Mouse (Mus musculus) intestine, embryonic 15.5 days (tissue): ENCODE measurements around the gene Tmem51. TPM values are rescaled to one million over a fixed set of nuclear protein-coding genes. Genes with fewer than 3 reads are reported as not detected.

Experiments
- ATAC-seq: fragments of 200-750 bp; cut with Nextera tagmentation; 2 replicates; pipeline ENCODE4 v1.8.0; 2017; ENCODE audit warnings: moderate TSS enrichment, moderate library complexity
- H3K27ac ChIP-seq: fragments of 300-500 bp; sonication (generic); 2 replicates; pipeline ENCODE4 v1.5.1; 2015; ENCODE audit warnings: mild to moderate bottlenecking, inconsistent platforms
- H3K27me3 ChIP-seq: fragments of 300-500 bp; sonication (generic); replicated peaks from 2 replicates; pipeline ENCODE4 v1.6.1; 2015; ENCODE audit warnings: inconsistent platforms
- H3K36me3 ChIP-seq: fragments of 300-500 bp; sonication (generic); 2 replicates; pipeline ENCODE4 v1.6.1; 2015; ENCODE audit warnings: inconsistent platforms
- H3K4me1 ChIP-seq: fragments of 300-500 bp; sonication (generic); replicated peaks from 2 replicates; pipeline ENCODE4 v1.6.1; 2015; ENCODE audit warnings: inconsistent platforms
- H3K4me2 ChIP-seq: fragments of 300-500 bp; sonication (generic); replicated peaks from 2 replicates; pipeline ENCODE4 v1.6.1; 2015; ENCODE audit warnings: mild to moderate bottlenecking, inconsistent platforms
- H3K4me3 ChIP-seq: fragments of 300-500 bp; sonication (generic); replicated peaks from 2 replicates; pipeline ENCODE4 v1.5.1; 2015; ENCODE audit warnings: inconsistent platforms
- H3K9ac ChIP-seq: fragments of 300-500 bp; sonication (generic); 2 replicates; pipeline ENCODE4 v1.6.1; 2015; ENCODE audit warnings: inconsistent platforms
- H3K9me3 ChIP-seq: fragments of 300-500 bp; sonication (generic); 2 replicates; pipeline ENCODE4 v1.6.1; 2016; ENCODE audit warnings: inconsistent platforms
- WGBS: fragments of 180-500 bp; shearing (Covaris S2); methylation state at CpG from one replicate; pipeline ENCODE4 v1.1.7; 2015; 5-methylcytosine and 5-hydroxymethylcytosine counted together
- polyA plus RNA-seq: library from polyadenylated mRNA; unstranded; fragments of >200 nt; fragmentation: Nextera tagmentation; extraction: Ambion mirVana; gene quantifications from 2 replicates; pipeline ENCODE4 v1.2.1, GENCODE M21; 2015

Gene Tmem51
- polyA plus RNA-seq, 1 experiment from 2014 or later, result 103 TPM

DNA sequence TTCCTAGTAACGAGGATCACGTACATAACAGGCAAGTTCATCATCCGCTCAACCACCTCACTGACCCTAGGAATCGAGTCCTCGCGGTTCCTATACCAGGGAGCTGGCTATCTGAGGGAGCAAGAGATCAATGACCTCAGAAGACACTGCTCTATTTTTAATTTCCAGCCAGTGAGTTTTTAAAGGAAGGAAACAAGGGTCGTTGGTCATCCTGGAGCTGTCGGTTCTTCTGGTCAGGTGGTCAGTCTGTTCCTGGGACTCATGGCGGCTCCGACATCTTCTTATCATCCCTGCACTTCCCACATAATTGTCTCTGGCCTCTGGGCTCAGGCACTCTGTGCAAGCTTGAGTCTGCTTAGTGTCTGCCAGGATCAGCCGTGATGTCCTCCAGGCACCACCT is 10.3 kb upstream of the Tmem51 start:
- Histone ChIP-seq H3K4me2 (no peak overlapping the region), H3K27ac (no peak overlapping the region), H3K9me3 (no peaks in the 10 kb centered on the region), H3K36me3 (no peaks in the 10 kb centered on the region), H3K4me3 (no peak overlapping the region), H3K9ac (no peak overlapping the region), H3K27me3 (no peaks in the 10 kb centered on the region), H3K4me1 (peaks cover 13% of the 10 kb centered on the region)
- ATAC-seq, result no peak
- 71% methylated on average over 11 of the region's 11 CpGs for WGBS

DNA sequence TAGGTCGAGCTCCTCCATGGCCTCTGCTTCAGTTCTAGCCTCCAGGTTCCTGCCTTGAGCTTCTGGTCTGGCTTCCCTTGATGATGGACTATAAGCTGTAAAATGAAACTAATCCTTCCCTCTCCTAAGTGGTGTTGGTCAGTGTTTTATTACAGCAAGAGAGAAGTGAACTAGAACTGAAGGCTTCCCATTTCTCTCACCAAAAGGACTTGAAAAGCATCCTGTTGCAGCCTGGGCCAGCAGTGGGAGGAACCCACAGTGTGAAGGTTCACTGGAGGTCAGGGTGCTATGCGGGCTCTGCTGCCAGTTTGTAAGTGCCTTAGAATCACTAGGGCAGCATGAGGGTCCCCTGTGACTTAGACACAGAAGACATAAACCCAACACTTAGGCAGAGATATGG is 7.0 kb upstream of the Tmem51 start:
- no peaks in the 10 kb centered on the region for H3K27me3 ChIP-seq
- WGBS, result 60% methylated on average over 2 of the region's 2 CpGs
- H3K9ac ChIP-seq, result no peak overlapping the region
- H3K36me3 ChIP-seq, result no peaks in the 10 kb centered on the region
- ATAC-seq, result no peak
- H3K9me3 ChIP-seq, result no peaks in the 10 kb centered on the region
- no peak overlapping the region for H3K4me2 ChIP-seq
- H3K27ac ChIP-seq, result no peak overlapping the region
- no peak overlapping the region for H3K4me3 ChIP-seq
- no peaks in the 10 kb centered on the region; the same call in 1 of the 2 replicates for H3K4me1 ChIP-seq

DNA sequence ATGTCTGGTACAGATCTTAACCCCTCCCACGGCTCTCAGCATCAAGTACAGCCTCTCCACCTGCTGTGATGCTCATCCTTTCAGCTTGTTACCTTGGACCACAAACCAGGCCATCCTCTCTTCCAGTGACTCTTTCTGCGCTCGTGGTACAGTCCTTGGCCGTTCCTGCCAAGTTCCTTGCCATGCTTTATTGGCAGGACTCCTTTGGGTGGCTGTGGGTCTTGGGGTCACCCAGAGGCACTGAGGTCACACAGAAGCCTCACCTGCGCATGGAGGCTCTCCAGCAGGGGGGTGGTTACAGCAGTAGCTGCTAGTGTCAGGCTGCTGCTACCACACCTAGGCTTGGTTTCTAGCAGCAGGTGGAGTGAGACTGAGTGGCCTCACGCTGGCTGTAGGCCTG is 5.9 kb upstream of the Tmem51 start:
- H3K9ac ChIP-seq, result no peak overlapping the region
- no peak overlapping the region for H3K4me2 ChIP-seq
- peaks cover 4% of the 10 kb centered on the region for H3K4me1 ChIP-seq
- H3K4me3 ChIP-seq, result no peak overlapping the region
- no peaks in the 10 kb centered on the region for H3K36me3 ChIP-seq
- H3K9me3 ChIP-seq, result no peaks in the 10 kb centered on the region
- WGBS, result 79% methylated on average over 6 of the region's 6 CpGs
- no peak for ATAC-seq
- no peak overlapping the region for H3K27ac ChIP-seq
- no peaks in the 10 kb centered on the region for H3K27me3 ChIP-seq

DNA sequence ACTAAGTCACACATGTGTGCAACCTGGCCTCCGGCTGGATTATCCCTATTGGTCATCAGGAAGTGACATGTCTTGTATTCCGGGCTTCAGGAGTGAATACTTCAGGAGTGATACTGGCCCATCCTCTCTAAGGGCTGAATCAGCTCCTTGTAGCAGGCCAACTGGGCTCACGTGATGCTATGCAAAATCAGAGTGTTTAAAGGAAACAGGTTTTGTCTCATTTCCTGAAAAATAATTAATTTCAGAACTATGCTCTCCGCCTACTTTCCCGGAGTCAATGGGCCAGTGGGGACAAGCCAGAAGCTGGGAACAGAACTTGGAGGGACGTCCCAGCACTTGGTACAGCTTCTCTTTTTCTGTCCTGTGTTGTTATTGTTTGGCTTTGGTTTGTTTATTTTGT is 4.7 kb upstream of the Tmem51 start:
- Histone ChIP-seq H3K27ac (no peak overlapping the region), H3K27me3 (no peaks in the 10 kb centered on the region), H3K9ac (no peak overlapping the region), H3K9me3 (no peaks in the 10 kb centered on the region), H3K36me3 (no peaks in the 10 kb centered on the region), H3K4me3 (no peak overlapping the region), H3K4me2 (no peak overlapping the region), H3K4me1 (peaks cover 4% of the 10 kb centered on the region)
- ATAC-seq, result no peak
- 71% methylated on average over 6 of the region's 6 CpGs for WGBS

DNA sequence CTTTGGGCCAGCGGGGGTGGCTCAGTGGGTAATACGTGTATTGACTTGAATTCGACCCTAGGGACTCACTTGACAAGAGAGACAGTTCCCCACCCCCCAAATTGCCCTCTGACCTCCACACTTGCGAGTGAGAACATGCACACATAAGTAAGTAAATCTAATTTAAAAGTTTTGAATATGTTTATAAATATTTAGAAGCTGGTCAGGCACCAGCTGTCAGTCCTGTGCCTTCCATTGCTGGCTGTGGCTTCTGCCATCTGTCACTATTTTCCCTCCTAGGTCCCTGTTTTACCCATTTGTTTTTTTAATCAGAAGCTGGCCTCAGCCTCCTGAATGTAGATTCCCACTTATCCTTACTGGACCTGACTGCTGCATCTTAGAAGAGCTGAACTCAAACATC is 4.3 kb upstream of the Tmem51 start:
- no peak overlapping the region for H3K27ac ChIP-seq
- WGBS, result 47% methylated on average over 4 of the region's 4 CpGs
- H3K9me3 ChIP-seq, result no peaks in the 10 kb centered on the region
- H3K4me2 ChIP-seq, result no peak overlapping the region
- H3K4me1 ChIP-seq, result peaks cover 4% of the 10 kb centered on the region
- no peak overlapping the region for H3K9ac ChIP-seq
- no peaks in the 10 kb centered on the region for H3K36me3 ChIP-seq
- H3K27me3 ChIP-seq, result no peaks in the 10 kb centered on the region
- no peak for ATAC-seq
- no peak overlapping the region for H3K4me3 ChIP-seq

DNA sequence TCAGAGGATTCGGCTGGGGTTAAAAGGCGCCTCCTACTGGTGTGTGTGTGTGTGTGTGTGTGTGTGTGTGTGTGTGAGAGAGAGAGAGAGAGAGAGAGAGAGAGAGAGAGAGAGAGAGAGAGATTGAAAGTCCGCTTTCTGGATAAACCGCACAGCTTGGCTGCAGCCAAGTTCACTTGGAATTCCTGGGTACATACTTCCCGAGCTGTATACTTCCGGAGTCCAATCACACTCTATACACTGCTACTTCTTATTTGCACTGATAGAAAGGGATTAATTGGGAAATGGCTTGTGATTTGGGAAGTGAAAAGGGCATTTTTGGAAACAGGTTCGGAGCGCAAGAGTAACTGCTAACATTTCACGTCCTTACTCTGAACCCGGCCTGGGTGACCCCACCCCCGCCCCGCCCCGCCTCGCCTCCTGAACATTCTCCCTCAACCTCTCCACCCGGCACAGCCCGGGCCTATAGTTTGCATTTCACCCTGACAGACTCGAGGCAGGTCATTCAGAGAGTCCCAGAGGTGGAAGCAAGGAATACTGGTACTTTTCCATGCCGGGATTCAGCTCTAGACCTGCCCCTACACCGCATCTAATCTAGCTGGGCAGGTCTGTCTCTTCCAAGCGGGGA is 946 bp upstream of the Tmem51 start:
- peak overlapping the region; percentile 94 for H3K27ac ChIP-seq
- H3K4me3 ChIP-seq, result peak overlapping the region; percentile 87
- peak; percentile 26; the same call in 1 of the 2 replicates for ATAC-seq
- H3K36me3 ChIP-seq, result no peaks in the 10 kb centered on the region
- 9% methylated on average over 20 of the region's 20 CpGs for WGBS
- no peaks in the 10 kb centered on the region for H3K27me3 ChIP-seq
- peak overlapping the region; percentile 75 for H3K9ac ChIP-seq
- no peaks in the 10 kb centered on the region for H3K9me3 ChIP-seq
- peaks cover 30% of the 10 kb centered on the region for H3K4me1 ChIP-seq
- peak overlapping the region; percentile 96 for H3K4me2 ChIP-seq

DNA sequence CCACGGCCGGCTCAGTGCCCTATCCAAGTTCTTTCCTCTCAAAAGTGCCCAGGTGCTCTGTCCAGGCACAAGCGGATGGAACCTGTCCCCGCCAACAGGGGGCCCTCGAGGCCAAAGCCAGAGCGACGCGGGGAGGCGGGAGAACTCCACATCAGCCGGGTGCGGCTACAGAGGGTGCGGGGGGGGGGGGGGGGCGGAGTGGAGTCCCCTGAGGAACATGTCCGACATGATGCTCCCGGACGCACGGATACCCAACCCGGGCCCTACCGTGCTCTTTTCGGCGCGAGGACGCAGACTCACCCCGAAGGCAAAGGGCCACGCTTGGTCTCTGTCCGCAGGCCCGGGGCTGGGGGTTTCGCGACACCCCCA is 358 bp downstream of the Tmem51 start:
- Histone ChIP-seq H3K9me3 (no peaks in the 10 kb centered on the region), H3K27me3 (no peaks in the 10 kb centered on the region), H3K4me3 (peak overlapping the region; percentile 87), H3K4me2 (peak overlapping the region; percentile 96), H3K4me1 (peaks cover 32% of the 10 kb centered on the region), H3K36me3 (no peaks in the 10 kb centered on the region), H3K27ac (peak overlapping the region; percentile 94), H3K9ac (peak overlapping the region; percentile 75)
- ATAC-seq, result peak; percentile 86
- under 1% methylated on average over 19 of the region's 29 CpGs for whole genome bisulfite sequencing

DNA sequence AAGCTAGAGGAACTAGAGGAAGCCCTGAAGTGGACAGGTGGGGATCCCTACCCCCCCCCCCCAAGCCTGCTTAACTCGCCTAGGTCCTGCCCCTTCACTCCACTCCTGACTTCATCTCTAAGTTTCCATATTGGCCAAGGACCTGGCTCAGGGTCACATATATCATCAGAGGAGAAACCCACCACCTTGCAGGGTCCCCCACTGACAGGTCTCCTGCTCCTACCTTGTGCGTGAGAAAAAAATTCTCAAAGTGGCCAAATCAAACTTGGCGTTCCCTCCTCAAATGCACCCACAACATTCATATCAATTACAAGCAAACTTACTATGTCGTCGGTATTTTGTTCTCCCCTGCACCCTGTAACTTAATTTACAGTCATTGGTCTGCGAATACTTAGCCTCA is 911 bp downstream of the Tmem51 start:
- H3K4me2 ChIP-seq, result peak overlapping the region; percentile 96
- peaks cover 32% of the 10 kb centered on the region for H3K4me1 ChIP-seq
- no peak for ATAC-seq
- H3K9ac ChIP-seq, result peak overlapping the region; percentile 75
- no peaks in the 10 kb centered on the region for H3K9me3 ChIP-seq
- H3K27ac ChIP-seq, result 0 out of 2 replicates have a peak overlapping the region, but pooled peaks have one; percentile 94
- no peaks in the 10 kb centered on the region for H3K27me3 ChIP-seq
- no peaks in the 10 kb centered on the region for H3K36me3 ChIP-seq
- H3K4me3 ChIP-seq, result peak overlapping the region; percentile 87
- 43% methylated on average over 6 of the region's 6 CpGs for WGBS

DNA sequence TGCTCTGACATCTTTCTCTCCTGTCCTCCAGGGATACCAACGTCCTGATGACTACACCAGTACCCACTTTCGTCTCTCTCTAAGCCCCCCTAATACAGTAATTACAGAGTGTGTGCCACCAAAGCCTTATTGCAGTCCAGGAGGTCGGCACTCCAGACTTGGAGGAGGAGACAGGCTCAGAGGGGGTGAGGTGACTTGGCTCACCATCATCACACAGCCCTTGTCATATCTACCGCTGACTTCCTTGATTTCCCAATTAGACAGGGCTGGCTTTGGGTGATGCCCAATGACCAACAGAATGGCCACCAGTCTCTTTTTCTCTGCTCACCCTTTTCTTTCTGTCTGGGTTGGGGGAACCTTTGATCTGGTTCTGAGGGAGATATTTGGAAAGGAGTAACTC is 1.4 kb downstream of the Tmem51 start:
- ATAC-seq, result no peak
- 76% methylated on average over 4 of the region's 4 CpGs for WGBS
- H3K9ac ChIP-seq, result no peak overlapping the region

DNA sequence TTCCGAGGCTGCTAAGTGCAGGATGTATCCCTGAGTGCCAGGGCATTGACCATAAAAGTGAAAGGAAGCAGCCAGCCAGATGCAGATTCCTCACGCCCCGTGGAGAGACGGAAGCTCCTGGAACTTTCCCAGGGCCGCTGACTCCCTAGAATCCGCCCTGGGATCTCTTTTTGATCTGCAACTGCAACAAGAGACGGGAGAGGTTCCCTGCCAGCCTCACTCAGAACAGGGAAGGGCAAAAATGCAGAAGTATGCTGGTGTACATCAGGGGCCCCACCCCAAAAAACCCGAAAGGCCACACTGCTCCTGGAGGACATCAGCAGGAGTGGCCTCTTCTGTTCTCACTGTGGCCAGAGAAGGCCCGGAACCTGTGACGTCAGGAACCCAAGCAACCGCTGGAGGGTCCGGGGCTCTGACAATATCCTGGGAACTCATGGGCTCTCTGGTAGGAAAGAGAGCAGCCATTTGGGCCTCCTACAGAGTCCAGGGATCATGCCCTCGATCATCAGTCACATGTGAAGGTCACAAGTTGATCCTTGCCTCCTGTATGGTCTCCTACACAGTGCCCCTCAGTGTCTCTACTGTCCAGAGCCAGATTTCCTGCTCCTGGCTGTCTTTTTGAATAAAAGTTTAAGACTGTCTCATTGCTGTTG is 2.3 kb downstream of the Tmem51 start:
- whole genome bisulfite sequencing, result 40% methylated on average over 13 of the region's 13 CpGs

More for the DNA sequence above, 1.4 kb downstream of the Tmem51 start:
- Histone ChIP-seq H3K36me3 (no peaks in the 10 kb centered on the region), H3K27me3 (no peaks in the 10 kb centered on the region), H3K9me3 (no peaks in the 10 kb centered on the region), H3K4me3 (no peak overlapping the region), H3K4me2 (peak overlapping the region; percentile 96), H3K4me1 (peaks cover 36% of the 10 kb centered on the region), H3K27ac (no peak overlapping the region)

DNA sequence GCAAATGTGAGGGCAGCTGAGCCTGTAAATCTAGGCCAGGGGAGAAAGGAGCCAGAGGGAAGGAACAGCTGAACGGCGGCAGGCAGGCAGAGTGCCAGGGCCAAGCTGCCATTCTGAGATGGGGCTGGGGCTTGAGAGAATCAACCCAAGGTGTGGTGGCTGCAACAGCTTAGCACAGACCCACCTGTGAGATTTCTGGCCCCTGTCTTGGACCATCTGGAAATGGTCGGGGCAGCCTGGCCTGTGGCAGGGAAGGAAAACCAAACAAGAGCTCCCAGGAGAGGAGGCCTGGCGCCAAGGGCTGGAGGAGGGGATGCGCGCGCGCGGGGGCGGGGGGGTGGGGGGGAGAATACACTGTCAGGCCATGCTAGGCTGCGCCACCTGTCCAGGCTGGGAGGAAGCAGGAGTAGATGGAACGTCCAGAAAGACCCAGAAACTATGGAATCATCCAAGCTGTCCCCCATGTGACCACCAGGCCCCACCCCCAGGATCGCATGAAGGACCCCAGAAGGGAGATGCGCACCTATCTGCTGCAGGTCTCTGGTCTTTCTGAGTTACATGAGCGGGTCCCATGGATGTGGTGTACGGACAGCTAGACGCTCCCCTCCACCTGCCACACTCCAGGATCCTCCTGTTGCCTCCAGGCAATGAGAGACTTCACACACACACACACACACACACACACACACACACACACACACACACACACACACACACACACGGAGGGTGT is 3.0 kb downstream of the Tmem51 start:
- Histone ChIP-seq H3K4me2 (peak overlapping the region; percentile 96), H3K4me1 (peaks cover 44% of the 10 kb centered on the region), H3K27me3 (no peaks in the 10 kb centered on the region), H3K9me3 (no peaks in the 10 kb centered on the region), H3K36me3 (no peaks in the 10 kb centered on the region), H3K4me3 (no peak overlapping the region), H3K9ac (no peak overlapping the region), H3K27ac (no peak overlapping the region)
- 37% methylated on average over 18 of the region's 18 CpGs for WGBS
- ATAC-seq, result no peak

More for the DNA sequence above, 2.3 kb downstream of the Tmem51 start:
- Histone ChIP-seq H3K27ac (peak overlapping the region; percentile 51; the same call in 1 of the 2 replicates), H3K4me1 (peaks cover 44% of the 10 kb centered on the region), H3K27me3 (no peaks in the 10 kb centered on the region), H3K9ac (no peak overlapping the region), H3K4me2 (peak overlapping the region; percentile 96), H3K4me3 (no peak overlapping the region), H3K36me3 (no peaks in the 10 kb centered on the region), H3K9me3 (no peaks in the 10 kb centered on the region)
- no peak for ATAC-seq

DNA sequence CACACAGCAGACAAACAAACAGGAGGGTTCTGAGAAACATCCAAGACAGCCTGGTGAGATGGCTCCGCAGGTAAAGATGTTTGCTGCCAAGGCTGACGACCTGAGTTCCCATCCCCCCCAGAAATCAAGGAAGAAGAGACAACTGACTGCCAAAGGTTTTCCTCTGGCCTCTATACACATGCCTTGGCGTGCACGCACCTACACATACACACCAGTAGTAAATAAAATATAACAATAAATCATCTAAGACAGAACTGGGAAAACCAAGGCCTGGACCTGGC is 3.7 kb downstream of the Tmem51 start:
- Histone ChIP-seq H3K9ac (no peak overlapping the region), H3K4me2 (peak overlapping the region; percentile 96; the same call in 1 of the 2 replicates), H3K27ac (no peak overlapping the region), H3K9me3 (no peaks in the 10 kb centered on the region), H3K4me3 (no peak overlapping the region), H3K27me3 (no peaks in the 10 kb centered on the region), H3K4me1 (peaks cover 47% of the 10 kb centered on the region), H3K36me3 (no peaks in the 10 kb centered on the region)
- WGBS, result 51% methylated on average over 4 of the region's 4 CpGs
- ATAC-seq, result no peak
